Mouse (Mus musculus): ENCODE data around the gene Fbxl19. TPM values are rescaled to one million over a fixed set of nuclear protein-coding genes. Genes with fewer than 3 reads are reported as not detected.
"Not testable (repeated sequence)": the region's sequence is repeated elsewhere in the genome, so short reads cannot be mapped to it uniquely, and the experiment has no call there.

Gene Fbxl19
- total RNA-seq, 2 experiments from 2014 or later: 1.5 to 1.7 TPM

DNA sequence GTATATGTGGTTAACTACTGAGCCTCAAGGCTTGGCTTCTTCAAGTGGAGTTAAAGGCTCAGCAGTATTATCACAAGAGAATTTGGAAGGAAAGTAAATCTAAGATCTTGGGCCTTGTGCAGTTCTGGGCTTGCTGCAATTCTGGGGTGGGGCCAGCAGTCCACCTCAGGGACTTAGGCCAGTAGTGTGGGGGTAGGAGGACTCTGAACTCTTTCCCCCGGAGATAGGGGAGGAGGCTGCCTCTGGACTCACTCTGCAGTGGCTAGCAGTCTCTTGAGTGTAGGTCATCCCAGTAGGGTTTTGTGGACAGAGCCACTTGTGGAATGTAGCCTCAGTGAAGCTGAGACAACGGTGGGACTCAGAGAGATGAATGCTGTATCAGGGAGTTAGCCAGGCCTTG lies 21.4 kb downstream of the Fbxl19 start:
- no peak for ATAC-seq (replicated peaks; ENCODE audit: low FRiP score, poor library complexity, severe bottlenecking)

DNA sequence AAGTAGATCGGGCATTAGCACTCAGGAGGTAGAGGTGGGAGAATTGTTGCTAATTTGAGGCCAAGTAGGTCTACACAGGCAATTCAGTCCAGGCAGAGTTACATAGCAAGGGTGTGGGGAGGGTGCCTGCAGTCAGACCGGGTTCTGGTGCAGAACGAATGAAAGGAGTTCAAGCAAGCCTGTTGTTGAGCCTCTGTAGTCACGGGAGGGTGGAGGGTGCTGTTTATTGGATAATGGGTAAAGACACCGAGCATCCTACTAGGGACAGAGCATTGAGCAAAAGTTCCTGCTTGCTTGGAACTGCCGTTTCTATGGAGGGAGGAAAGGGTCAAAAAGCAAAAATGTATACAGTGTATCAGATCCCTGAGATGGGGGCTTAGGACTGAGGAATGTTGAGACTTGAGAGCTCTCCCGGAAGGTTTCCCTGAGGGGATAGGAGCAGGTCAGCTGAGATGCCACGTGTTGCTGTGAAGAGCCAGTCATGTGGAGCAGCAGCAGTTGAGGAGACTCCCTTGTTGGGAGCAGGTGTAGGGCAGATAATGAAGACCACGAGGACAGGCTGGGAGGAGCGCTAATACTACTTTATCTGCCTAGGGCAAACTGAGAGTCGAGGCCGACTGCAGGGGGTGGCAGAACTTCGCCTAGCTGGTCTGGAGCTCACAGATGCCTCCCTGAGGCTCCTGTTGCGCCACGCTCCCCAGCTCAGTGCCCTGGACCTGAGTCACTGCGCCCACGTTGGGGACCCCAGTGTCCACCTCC lies 22.7 kb downstream of the Fbxl19 start:
- peak; percentile 88 for ATAC-seq (replicated peaks; ENCODE audit: low FRiP score, poor library complexity, severe bottlenecking)

DNA sequence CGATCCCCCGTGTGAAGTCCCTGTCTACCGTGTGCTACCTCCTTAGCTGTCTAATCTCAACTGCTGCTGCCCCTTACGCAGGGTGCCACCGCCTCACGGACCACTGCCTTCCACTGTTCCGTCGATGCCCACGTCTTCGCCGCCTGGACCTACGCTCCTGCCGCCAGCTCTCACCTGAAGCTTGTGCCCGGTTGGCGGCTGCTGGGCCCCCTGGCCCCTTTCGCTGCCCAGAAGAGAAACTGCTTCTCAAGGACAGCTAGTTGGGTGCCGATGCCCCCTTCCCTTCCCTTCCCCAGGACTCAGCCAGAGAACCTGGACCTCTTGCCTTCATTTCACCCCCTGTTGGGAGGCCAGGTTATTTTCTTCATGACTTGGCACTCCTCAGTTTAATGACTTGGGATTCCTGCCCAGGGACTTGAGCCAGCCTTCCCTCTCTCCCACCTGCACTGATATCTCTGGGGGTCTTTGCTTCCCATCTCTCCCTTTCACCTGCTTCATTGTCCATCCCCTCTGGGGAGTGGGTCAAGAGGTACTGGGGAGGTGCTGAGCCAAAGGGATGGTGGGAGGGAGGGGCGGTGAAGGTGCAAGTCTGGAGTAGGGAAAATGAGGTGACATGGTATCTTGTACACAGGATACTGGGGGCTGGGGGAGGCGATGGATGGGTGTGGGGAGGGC lies 23.5 kb downstream of the Fbxl19 start:
- peak; percentile 35 for ATAC-seq (replicated peaks; ENCODE audit: low FRiP score, poor library complexity, severe bottlenecking)

DNA sequence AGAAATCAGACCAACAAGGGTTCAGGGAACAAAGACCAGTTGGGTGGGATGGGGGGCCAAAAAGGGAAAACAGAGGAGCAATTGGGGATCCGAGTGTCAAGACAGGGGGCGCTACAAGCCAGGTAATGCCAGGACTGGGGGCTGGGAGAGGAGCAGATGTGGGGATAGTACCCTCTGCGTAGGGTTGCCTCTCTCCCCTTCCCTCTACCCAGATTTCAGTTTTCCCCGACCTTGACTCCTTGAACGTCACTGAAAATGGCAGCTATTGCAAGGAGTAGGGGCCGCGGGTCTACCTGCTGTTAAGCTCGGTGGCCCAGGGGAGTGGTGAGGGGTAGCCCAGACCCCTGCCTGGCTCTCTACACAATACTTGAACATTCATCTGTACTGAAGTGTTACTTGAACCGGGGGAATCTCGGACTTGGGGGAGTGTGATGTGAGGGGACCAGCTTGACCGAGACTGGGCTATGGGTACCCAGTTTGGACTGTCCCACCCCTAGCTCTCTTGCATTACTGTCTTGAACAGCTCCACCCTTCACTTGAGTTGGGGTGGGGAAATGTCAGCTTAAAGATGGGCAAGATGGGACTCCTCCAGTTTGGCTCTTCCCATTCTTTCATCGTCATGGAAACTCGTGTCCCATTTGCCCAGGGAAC lies 24.1 kb downstream of the Fbxl19 start:
- no peak for ATAC-seq (replicated peaks; ENCODE audit: low FRiP score, poor library complexity, severe bottlenecking)

DNA sequence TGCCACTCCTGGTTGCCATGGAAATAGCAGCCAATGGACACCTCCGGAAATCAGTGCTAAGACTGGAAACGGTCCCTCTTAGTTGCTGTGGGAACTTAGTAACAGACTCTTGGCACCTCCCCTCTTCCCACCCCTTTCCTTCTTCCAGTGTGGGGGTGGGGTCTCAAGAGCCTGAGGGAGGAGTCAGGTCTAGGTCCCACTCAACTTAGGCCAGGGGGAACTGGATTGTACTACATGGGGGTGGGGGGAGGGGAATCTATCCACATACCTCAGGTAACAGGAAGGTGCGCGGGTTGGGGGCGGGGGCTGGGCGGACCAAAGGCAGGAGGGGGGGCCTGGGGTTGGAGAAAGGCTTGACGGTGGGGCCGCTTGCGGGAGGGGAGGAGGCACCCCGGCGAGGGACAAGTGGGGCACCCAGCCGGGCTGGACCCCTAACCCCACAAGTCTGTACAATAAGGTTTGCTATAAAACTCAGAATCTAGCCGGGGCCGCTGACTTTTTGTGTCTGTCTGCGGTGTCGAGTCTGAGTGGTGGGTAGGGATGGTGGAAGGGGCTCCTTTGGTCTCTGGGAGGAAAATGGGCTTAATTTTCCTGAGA lies 24.8 kb downstream of the Fbxl19 start:
- ATAC-seq (replicated peaks; ENCODE audit: low FRiP score, poor library complexity, severe bottlenecking): no peak

DNA sequence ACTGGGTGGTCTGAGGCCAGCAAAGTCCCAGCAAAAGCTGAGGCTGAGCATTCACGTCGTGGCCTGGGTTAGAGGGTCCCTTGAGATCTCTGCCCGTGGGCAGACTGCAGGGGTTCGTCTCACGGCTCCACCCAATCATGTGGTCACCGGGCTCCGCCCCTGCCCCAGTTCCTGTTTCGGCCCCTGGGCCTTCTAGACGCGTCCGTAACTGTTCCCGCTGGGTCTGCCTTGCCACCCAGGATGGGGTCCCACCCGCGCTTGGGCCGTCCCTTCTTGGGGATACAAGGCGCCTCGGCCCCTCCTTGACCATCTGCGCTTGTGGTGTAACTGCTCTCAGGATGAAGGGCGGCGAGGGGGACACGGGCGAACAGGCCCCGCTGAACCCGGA lies 25.3 kb downstream of the Fbxl19 start, which contains the start of gene Orai3:
Gene Orai3, plus strand, starts transcription at position 165 of the 388 bp plus-strand sequence.
- peak; percentile 27; the same call in 1 of the 2 replicates for ATAC-seq (replicated peaks; ENCODE audit: low FRiP score, poor library complexity, severe bottlenecking)

DNA sequence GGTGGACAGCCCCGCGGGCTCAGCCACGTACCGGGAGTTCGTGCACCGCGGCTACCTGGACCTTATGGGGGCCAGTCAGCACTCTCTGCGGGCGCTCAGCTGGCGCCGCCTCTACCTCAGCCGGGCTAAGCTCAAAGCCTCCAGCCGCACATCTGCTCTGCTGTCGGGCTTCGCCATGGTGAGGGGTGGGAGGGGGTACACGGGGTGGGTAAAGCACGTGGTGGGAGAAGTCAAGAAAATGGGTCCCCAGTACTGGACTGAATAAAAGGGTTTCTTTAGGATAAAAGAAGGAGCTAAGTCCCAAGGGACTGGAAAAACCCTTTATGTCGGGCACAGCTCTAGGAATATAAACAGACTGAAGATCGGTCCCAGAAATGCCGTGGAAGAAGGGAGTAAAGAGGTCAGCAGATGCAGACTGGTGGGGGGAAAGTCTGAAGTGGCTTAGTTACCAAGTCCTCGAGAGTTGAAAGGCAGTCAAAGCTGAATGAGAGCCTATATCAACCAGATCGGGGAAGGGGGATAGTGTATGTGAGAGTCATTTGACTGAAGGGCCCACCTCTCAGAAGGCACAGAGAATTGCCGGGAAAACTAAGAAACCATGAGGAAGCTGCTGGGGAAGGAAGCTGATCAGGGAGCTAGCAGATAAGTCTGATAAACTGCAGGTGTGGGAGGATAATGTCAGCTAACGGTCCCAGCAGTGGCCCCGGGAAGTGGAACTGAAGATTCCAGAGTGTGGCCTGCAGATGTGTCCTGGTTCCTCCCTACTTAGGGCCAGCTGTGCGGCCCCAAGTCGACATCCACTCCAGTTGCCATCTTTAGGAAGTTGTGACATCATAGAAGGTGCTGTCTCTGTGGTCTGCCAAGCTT lies 25.9 kb downstream of the Fbxl19 start:
- no peak; the same call in 1 of the 2 replicates for ATAC-seq (replicated peaks; ENCODE audit: low FRiP score, poor library complexity, severe bottlenecking)

DNA sequence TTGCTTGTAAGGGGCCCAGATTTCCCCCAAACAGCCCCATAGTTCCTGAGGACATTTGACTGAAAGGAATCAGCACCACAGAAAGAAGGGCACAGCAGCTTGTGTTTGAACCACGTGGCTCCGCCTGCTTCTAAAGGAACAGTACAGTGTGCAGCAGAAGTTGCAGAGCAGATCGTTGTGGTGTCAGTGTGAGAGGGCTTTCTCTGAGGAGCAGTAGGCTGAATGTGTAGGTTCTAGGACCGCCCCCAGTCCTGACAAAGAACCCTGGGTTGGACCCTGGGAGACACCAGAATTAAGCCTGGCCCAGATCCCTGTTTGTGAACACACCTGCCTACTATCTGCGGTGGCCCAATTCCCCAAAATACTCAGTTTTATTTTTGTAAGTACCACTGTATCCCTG lies 26.9 kb downstream of the Fbxl19 start:
- no peak for ATAC-seq (replicated peaks; ENCODE audit: low FRiP score, poor library complexity, severe bottlenecking)

DNA sequence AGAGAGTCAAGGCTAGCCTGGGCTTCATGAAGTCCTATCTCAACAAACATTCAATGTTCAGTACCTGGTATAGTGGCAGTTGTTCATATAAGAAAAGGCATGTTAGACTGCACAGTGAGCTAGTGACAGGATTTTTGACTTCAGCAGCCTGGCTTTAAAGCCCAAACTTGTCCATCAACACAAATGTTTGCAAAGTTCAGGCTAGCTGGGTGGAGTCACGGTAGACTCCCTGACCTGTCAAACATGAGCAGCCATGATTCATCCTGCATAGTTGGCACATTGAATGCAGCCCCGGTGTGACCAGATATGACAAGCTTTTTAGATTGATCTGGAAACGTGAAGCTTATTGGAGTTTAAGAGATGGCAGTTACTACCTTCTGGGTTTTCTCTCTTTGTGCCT lies 27.7 kb downstream of the Fbxl19 start:
- no peak for ATAC-seq (replicated peaks; ENCODE audit: low FRiP score, poor library complexity, severe bottlenecking)

DNA sequence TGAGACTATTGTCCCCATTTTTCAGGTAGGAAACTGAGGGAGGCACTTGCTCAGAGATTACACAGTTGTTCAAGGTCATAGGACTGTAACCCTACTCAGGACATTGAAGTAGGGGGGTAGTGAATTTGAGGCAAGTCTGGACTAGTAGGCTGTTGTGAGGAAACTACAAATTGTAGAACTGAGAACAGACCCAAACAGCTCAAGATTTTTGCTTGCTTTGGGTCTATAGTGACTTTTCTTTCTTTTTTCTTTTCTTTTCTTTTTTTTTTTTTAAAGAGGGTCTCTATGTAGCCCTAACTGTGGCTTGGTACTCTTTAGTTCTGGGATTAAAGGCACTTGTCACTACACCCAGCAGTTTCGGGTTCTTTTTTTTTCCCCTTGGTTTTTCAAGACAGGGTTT lies 28.2 kb downstream of the Fbxl19 start:
- no peak for ATAC-seq (replicated peaks; ENCODE audit: low FRiP score, poor library complexity, severe bottlenecking)

DNA sequence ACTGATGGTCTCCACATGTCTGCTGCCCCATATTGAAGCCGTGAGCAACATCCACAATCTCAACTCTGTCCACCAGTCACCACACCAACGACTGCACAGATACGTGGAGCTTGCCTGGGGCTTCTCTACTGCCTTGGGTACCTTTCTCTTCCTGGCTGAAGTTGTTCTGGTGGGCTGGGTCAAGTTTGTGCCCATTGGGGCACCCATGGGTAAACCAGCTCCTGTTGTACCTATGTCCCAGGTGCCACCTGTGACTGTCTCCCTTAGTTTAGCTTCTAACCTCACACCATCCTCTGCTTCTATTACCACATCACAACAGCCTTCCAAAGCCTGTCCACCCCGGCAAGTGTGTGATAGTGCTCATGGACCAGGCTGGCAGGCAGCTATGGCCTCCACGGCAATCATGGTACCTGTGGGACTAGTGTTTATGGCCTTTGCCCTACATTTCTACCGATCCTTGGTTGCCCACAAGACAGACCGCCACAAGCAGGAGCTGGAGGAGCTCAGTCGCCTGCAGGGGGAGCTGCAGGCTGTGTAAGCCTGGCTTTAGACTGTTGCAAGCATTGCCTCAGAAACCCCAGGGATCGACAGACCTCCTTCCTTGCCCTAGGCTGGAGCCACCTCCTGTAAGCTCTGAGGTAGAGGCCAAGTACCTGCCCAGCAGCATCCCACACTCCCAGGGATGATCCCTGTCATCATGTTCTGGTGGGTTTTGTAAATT lies 29.5 kb downstream of the Fbxl19 start:
- ATAC-seq (replicated peaks; ENCODE audit: low FRiP score, poor library complexity, severe bottlenecking): peak; percentile 32; the same call in 1 of the 2 replicates

DNA sequence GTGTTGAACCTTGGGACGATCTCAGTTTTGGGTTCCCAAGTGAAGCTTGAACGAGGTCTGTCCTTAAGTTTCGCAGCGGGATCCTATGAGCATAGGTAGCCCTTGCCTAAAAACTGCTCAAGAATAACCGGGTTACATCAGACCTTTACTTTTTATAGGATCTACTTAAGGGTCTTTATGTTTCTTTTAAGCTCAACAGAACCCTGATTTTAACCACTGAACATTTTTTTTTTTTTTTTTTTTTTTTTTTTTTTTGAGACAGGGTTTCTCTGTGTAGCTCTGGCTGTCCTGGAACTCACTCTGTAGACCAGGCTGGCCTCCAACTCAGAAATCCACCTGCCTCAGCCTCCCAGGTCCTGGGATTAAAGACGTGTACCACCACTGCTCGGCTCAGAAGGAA lies 31.5 kb downstream of the Fbxl19 start:
- not testable (repeated sequence) for ATAC-seq (replicated peaks; ENCODE audit: low FRiP score, poor library complexity, severe bottlenecking)

DNA sequence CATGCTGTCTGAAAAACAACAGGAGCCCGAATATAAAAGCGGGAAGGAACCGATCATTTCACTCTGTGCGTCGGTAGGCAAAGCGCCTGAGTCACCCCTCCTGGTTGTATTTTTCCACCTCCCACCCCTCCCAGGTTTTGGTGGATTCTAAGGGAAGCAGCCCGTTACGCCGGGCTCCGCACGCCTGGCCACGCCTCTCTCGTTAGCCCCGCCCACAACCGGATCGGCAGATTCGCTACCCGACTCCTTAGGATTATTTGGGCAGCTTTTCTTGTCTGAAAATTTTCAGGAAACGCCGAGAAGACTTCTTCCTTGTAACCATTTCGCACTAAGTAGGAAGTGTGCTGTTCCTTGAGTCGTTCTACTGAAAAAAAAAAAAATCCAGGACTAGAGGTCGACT lies 32.1 kb downstream of the Fbxl19 start, which contains the start of gene Setd1a:
Gene Setd1a, plus strand, starts transcription at position 245 of the 400 bp plus-strand sequence.
- ATAC-seq (replicated peaks; ENCODE audit: low FRiP score, poor library complexity, severe bottlenecking): peak; percentile 80

DNA sequence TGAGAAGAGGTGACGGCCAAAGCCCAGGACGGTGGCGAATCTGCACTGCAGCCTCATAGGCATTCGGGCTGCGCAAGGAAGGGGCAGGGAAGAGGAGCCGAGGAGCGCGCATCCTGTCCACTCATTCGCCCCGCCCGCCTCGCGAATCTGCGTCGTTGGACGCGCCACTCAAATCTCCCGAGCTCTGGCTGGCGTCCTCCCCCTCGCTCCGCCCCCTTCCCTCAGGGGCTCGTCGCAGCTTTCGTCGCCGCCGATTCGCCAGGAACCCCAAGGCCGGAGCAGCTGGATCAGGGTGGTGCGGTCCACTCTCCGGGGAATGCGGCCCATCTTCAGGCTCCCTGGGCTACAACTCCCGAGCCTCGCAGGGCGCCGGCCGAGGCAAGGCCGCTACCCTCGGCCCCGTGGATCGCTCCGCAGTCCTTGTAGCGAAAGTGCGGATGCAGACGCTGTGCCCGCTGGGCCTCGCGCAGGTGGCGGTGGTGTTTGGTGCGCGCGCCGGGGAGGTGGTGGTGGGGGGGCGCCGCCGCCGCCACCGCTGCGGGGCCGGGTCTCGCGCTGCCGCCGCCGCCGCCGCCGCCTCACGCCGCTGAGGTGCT lies 32.6 kb downstream of the Fbxl19 start:
- ATAC-seq (replicated peaks; ENCODE audit: low FRiP score, poor library complexity, severe bottlenecking): peak; percentile 90

DNA sequence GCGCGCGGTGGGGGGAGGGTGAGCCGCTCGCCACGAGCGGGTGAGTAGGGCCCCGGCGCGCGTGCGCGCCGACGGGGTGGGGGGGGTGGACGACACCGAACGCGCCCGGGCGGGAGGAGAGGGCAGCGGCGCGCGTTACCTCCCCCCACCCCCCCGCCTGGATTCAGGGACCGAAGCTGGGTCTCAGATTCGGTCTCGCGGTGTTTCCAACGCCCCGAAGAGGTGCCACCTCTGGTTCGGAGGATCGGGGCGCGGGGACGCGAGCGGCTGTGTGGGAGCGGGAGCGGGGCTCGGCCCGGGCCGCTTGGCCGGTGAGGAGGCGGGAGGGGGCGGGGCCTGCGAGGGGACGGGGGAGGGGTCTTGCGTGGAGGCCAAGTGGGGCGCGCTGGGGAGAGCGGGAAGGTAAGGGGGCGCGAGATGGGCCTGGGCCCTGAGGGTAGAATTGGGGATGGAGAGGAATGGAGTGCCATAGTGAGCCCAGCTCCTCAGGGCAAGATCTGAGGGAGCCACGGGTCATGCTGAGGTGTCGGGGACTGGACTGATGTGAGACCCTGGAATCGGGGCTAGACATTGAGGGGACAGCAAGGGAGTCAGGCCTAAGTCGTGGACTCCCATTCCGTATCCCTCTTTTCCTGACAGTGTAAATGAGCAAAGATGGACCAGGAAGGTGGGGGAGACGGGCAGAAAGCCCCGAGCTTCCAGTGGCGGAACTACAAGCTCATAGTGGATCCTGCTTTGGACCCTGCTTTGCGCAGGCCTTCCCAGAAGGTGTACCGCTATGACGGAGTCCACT lies 33.3 kb downstream of the Fbxl19 start:
- ATAC-seq (replicated peaks; ENCODE audit: low FRiP score, poor library complexity, severe bottlenecking): no peak

DNA sequence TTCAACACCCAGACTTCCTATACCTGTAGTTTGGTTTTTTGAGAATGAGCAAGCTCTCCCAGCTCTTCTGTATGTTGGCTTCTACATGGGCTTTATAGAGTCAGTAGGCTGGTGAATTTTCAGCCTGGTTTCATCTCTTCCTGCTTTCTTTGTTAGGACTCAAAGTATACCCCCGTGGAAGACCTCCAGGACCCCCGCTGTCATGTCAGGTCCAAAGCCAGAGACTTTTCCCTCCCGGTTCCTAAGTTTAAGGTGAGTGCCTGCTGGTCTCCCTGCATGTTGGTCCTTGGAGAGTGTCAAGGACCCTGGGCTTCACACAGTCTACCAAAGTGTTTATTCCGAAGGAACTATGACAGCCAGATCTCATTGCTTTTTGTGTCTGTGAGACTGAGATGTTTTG lies 34.0 kb downstream of the Fbxl19 start:
- ATAC-seq (replicated peaks; ENCODE audit: low FRiP score, poor library complexity, severe bottlenecking): no peak

DNA sequence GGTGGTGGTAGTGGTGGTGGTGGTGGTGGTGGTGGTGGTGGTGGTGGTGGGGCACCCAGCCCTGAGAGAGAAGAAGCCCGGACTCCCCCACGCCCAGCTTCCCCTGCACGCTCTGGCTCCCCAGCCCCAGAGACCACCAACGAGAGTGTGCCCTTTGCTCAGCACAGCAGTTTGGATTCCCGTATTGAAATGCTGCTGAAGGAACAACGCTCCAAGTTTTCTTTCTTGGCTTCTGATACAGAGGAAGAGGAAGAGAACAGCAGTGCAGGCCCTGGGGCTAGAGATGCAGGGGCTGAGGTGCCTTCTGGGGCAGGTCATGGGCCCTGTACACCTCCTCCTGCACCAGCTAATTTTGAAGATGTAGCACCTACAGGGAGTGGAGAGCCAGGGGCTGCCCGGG lies 41.0 kb downstream of the Fbxl19 start, which contains the start of gene Gm49388:
Gene Gm49388, plus strand, starts transcription at position 301 of the 400 bp plus-strand sequence.
- ATAC-seq (replicated peaks; ENCODE audit: low FRiP score, poor library complexity, severe bottlenecking): no peak
